Mouse (Mus musculus): ENCODE measurements around the gene Galr3. TPM values are rescaled to one million over a fixed set of nuclear protein-coding genes. Genes with fewer than 3 reads are reported as not detected.
"Not testable (repeated sequence)": the region's sequence is repeated elsewhere in the genome, so short reads cannot be mapped to it uniquely, and the experiment has no call there.

Gene Galr3
- polyA plus RNA-seq, 1 experiment from 2014 or later, result not detected

GRCm38 (mm10) chr15:79007836-79008235 is 33.8 kb upstream of the Galr3 start:
- not testable (repeated sequence) for DNase-seq (ENCODE audit: low spot score); H3K27me3 ChIP-seq (ENCODE audit: low read depth, poor library complexity, severe bottlenecking); H3K9me3 ChIP-seq (replicated peaks); H3K27ac ChIP-seq (replicated peaks); H3K4me3 ChIP-seq
- whole genome bisulfite sequencing, result 92% methylated on average over 6 of the region's 6 CpGs
- H3K4me1 ChIP-seq, result peaks cover 21% of the 10 kb centered on the region
- peaks cover 47% of the 10 kb centered on the region for H3K36me3 ChIP-seq

GRCm38 (mm10) chr15:79009734-79010133 is 32.0 kb upstream of the Galr3 start:
- H3K27me3 ChIP-seq (ENCODE audit: low read depth, poor library complexity, severe bottlenecking), result no peaks in the 10 kb centered on the region
- DNase-seq (ENCODE audit: low spot score), result no peak
- H3K9me3 ChIP-seq (replicated peaks), result no peaks in the 10 kb centered on the region
- H3K4me1 ChIP-seq, result peaks cover 28% of the 10 kb centered on the region
- peaks cover 28% of the 10 kb centered on the region for H3K36me3 ChIP-seq
- H3K27ac ChIP-seq (replicated peaks), result peak overlapping the region; percentile 38
- WGBS, result 68% methylated on average over 5 of the region's 5 CpGs
- H3K4me3 ChIP-seq, result no peak overlapping the region

- H3K4me3 ChIP-seq, result no peak overlapping the region
- H3K27ac ChIP-seq (replicated peaks), result no peak overlapping the region; the same call in 1 of the 2 replicates
- H3K27me3 ChIP-seq (ENCODE audit: low read depth, poor library complexity, severe bottlenecking), result no peaks in the 10 kb centered on the region
- H3K36me3 ChIP-seq, result peaks cover 10% of the 10 kb centered on the region
- no peaks in the 10 kb centered on the region for H3K9me3 ChIP-seq (replicated peaks)
- 63% methylated on average over 10 of the region's 10 CpGs for WGBS
- peaks cover 28% of the 10 kb centered on the region for H3K4me1 ChIP-seq
- DNase-seq (ENCODE audit: low spot score), result no peak
These were observed 30.1 kb upstream of the Galr3 start for GRCm38 (mm10) chr15:79011550-79011949.

GRCm38 (mm10) chr15:79013382-79013781 is 28.3 kb upstream of the Galr3 start:
- no peak for DNase-seq (ENCODE audit: low spot score)
- H3K27me3 ChIP-seq (ENCODE audit: low read depth, poor library complexity, severe bottlenecking), result no peaks in the 10 kb centered on the region
- 80% methylated on average over 7 of the region's 7 CpGs for WGBS
- H3K4me1 ChIP-seq, result peaks cover 28% of the 10 kb centered on the region
- no peak overlapping the region for H3K4me3 ChIP-seq
- no peak overlapping the region; the same call in 1 of the 2 replicates for H3K27ac ChIP-seq (replicated peaks)
- H3K9me3 ChIP-seq (replicated peaks), result no peaks in the 10 kb centered on the region
- H3K36me3 ChIP-seq, result no peaks in the 10 kb centered on the region

GRCm38 (mm10) chr15:79018191-79018590 is 23.5 kb upstream of the Galr3 start:
- no peaks in the 10 kb centered on the region for H3K36me3 ChIP-seq
- H3K9me3 ChIP-seq (replicated peaks), result no peaks in the 10 kb centered on the region
- H3K4me1 ChIP-seq, result peaks cover 9% of the 10 kb centered on the region; the same call in 1 of the 2 replicates
- no peak overlapping the region for H3K27ac ChIP-seq (replicated peaks)
- H3K4me3 ChIP-seq, result no peak overlapping the region
- H3K27me3 ChIP-seq (ENCODE audit: low read depth, poor library complexity, severe bottlenecking), result no peaks in the 10 kb centered on the region
- 62% methylated on average over 4 of the region's 4 CpGs for WGBS
- no peak for DNase-seq (ENCODE audit: low spot score)

- WGBS, result 70% methylated on average over 3 of the region's 3 CpGs
- no peak overlapping the region for H3K4me3 ChIP-seq
- no peaks in the 10 kb centered on the region for H3K36me3 ChIP-seq
- no peak for DNase-seq (ENCODE audit: low spot score)
- H3K4me1 ChIP-seq, result 0 out of 2 replicates have a peak, but pooled peaks cover 6% of the 10 kb centered on the region
- peaks cover 6% of the 10 kb centered on the region; the same call in 1 of the 2 replicates for H3K27me3 ChIP-seq (ENCODE audit: low read depth, poor library complexity, severe bottlenecking)
- H3K27ac ChIP-seq (replicated peaks), result no peak overlapping the region
- no peaks in the 10 kb centered on the region for H3K9me3 ChIP-seq (replicated peaks)
These were observed 22.8 kb upstream of the Galr3 start for GRCm38 (mm10) chr15:79018886-79019285.

GRCm38 (mm10) chr15:79022671-79023230 is 18.9 kb upstream of the Galr3 start:
- Histone ChIP-seq H3K4me3 (no peak overlapping the region), H3K36me3 (no peaks in the 10 kb centered on the region), H3K4me1 (peaks cover 31% of the 10 kb centered on the region), H3K9me3 (replicated peaks) (no peaks in the 10 kb centered on the region), H3K27me3 (ENCODE audit: low read depth, poor library complexity, severe bottlenecking) (peaks cover 40% of the 10 kb centered on the region), H3K27ac (replicated peaks) (0 out of 2 replicates have a peak overlapping the region, but pooled peaks have one; percentile 18)
- DNase-seq (ENCODE audit: low spot score), result no peak
- WGBS, result 76% methylated on average over 10 of the region's 10 CpGs

GRCm38 (mm10) chr15:79023366-79023765 is 18.3 kb upstream of the Galr3 start:
- Histone ChIP-seq H3K27me3 (ENCODE audit: low read depth, poor library complexity, severe bottlenecking) (peaks cover 40% of the 10 kb centered on the region), H3K4me3 (no peak overlapping the region), H3K27ac (replicated peaks) (no peak overlapping the region), H3K9me3 (replicated peaks) (no peaks in the 10 kb centered on the region), H3K4me1 (peaks cover 36% of the 10 kb centered on the region), H3K36me3 (no peaks in the 10 kb centered on the region)
- no peak for DNase-seq (ENCODE audit: low spot score)
- 78% methylated on average over 1 of the region's 1 CpGs for WGBS

- peaks cover 56% of the 10 kb centered on the region for H3K4me1 ChIP-seq
- no peak for DNase-seq (ENCODE audit: low spot score)
- H3K27me3 ChIP-seq (ENCODE audit: low read depth, poor library complexity, severe bottlenecking), result peaks cover 40% of the 10 kb centered on the region
- H3K4me3 ChIP-seq, result peak overlapping the region; percentile 42
- 6% methylated on average over 18 of the region's 18 CpGs for WGBS
- peak overlapping the region; percentile 69 for H3K27ac ChIP-seq (replicated peaks)
- H3K9me3 ChIP-seq (replicated peaks), result no peaks in the 10 kb centered on the region
- no peaks in the 10 kb centered on the region for H3K36me3 ChIP-seq
These were observed 15.9 kb upstream of the Galr3 start for GRCm38 (mm10) chr15:79025687-79026308.

GRCm38 (mm10) chr15:79026511-79027290 is 15.0 kb upstream of the Galr3 start:
- Histone ChIP-seq H3K9me3 (replicated peaks) (no peaks in the 10 kb centered on the region), H3K27me3 (ENCODE audit: low read depth, poor library complexity, severe bottlenecking) (peaks cover 40% of the 10 kb centered on the region), H3K27ac (replicated peaks) (peak overlapping the region; percentile 100), H3K4me3 (peak overlapping the region; percentile 85), H3K4me1 (peaks cover 65% of the 10 kb centered on the region), H3K36me3 (no peaks in the 10 kb centered on the region)
- DNase-seq (ENCODE audit: low spot score), result no peak
- WGBS, result 48% methylated on average over 14 of the region's 14 CpGs

GRCm38 (mm10) chr15:79027291-79028205 is 14.1 kb upstream of the Galr3 start:
- Histone ChIP-seq H3K4me3 (peak overlapping the region; percentile 85), H3K9me3 (replicated peaks) (no peaks in the 10 kb centered on the region), H3K27me3 (ENCODE audit: low read depth, poor library complexity, severe bottlenecking) (peaks cover 40% of the 10 kb centered on the region), H3K4me1 (peaks cover 65% of the 10 kb centered on the region), H3K36me3 (no peaks in the 10 kb centered on the region), H3K27ac (replicated peaks) (peak overlapping the region; percentile 100)
- 6% methylated on average over 46 of the region's 46 CpGs for WGBS
- peak; percentile 55 for DNase-seq (ENCODE audit: low spot score)

GRCm38 (mm10) chr15:79028237-79028738 is 13.4 kb upstream of the Galr3 start, which contains the start of gene H1f0:
Gene H1f0, plus strand, starts transcription at chr15:79028450.
- WGBS, result under 1% methylated on average over 58 of the region's 58 CpGs

More at GRCm38 (mm10) chr15:79028237-79028738, 13.4 kb upstream of the Galr3 start, which contains the start of gene H1f0:
- DNase-seq (ENCODE audit: low spot score), result peak; percentile 96
- no peaks in the 10 kb centered on the region for H3K36me3 ChIP-seq
- H3K27me3 ChIP-seq (ENCODE audit: low read depth, poor library complexity, severe bottlenecking), result peaks cover 40% of the 10 kb centered on the region
- peaks cover 59% of the 10 kb centered on the region for H3K4me1 ChIP-seq
- H3K9me3 ChIP-seq (replicated peaks), result no peaks in the 10 kb centered on the region
- H3K4me3 ChIP-seq, result peak within 1 kb of the TSS; percentile 85
- H3K27ac ChIP-seq (replicated peaks), result peak within 1 kb of the TSS; percentile 100
